Mouse (Mus musculus) urinary bladder, adult 18-20 months (tissue): ENCODE measurements around the gene Tspo.

Source experiments
- DNase-seq, 2 experiments: peaks; one replicate each; pipeline ENCODE4 v3.0.0; 2022; ENCODE audit warnings: low spot score in 2 of 2, mixed read lengths in 2 of 2

The Tspo gene

GRCm38 (mm10) chr15:83582931-83583330 lies 19.5 kb downstream of the Tspo start:
- no peak for DNase-seq

GRCm38 (mm10) chr15:83583419-83584156 lies 20.2 kb downstream of the Tspo start:
- no peak for DNase-seq

- DNase-seq = no peak
These were observed 21.4 kb downstream of the Tspo start for GRCm38 (mm10) chr15:83584741-83585220.

GRCm38 (mm10) chr15:83590841-83591240 lies 27.4 kb downstream of the Tspo start:
- no peak for DNase-seq

GRCm38 (mm10) chr15:83591758-83592157 lies 28.4 kb downstream of the Tspo start:
- no peak for DNase-seq

- no peak for DNase-seq
These were observed 29.1 kb downstream of the Tspo start for GRCm38 (mm10) chr15:83592260-83593188.

- no peak for DNase-seq
These were observed 29.8 kb downstream of the Tspo start for GRCm38 (mm10) chr15:83593189-83593585.

GRCm38 (mm10) chr15:83593702-83594512 lies 30.5 kb downstream of the Tspo start:
- no peak for DNase-seq

- DNase-seq = peak; percentile 87 to 89
These were observed 31.3 kb downstream of the Tspo start, which contains the start of gene Ttll12 for GRCm38 (mm10) chr15:83594513-83595363. Ttll12 (minus strand) TSS chr15:83595157.

- DNase-seq = no peak
These were observed 31.9 kb downstream of the Tspo start for GRCm38 (mm10) chr15:83595364-83595711.

GRCm38 (mm10) chr15:83596833-83597232 lies 33.4 kb downstream of the Tspo start:
- no peak for DNase-seq

GRCm38 (mm10) chr15:83601185-83601584 lies 37.8 kb downstream of the Tspo start:
- no peak for DNase-seq

- no peak for DNase-seq
These were observed 39.1 kb downstream of the Tspo start for GRCm38 (mm10) chr15:83602372-83603045.

- no peak for DNase-seq
These were observed 39.6 kb downstream of the Tspo start for GRCm38 (mm10) chr15:83603046-83603396.

GRCm38 (mm10) chr15:83603426-83603825 lies 40.0 kb downstream of the Tspo start:
- no peak for DNase-seq

GRCm38 (mm10) chr15:83606216-83606615 lies 42.8 kb downstream of the Tspo start:
- DNase-seq = no peak

GRCm38 (mm10) chr15:83606700-83607099 lies 43.3 kb downstream of the Tspo start:
- DNase-seq = no peak

- DNase-seq = peak in 1 of 2 experiments; percentile 39
These were observed 43.9 kb downstream of the Tspo start for GRCm38 (mm10) chr15:83607115-83607802.

- DNase-seq = no peak
These were observed 51.9 kb downstream of the Tspo start for GRCm38 (mm10) chr15:83615245-83615644.
